Mouse (Mus musculus): ENCODE results near the gene Lhpp. TPM values are rescaled to one million over a fixed set of nuclear protein-coding genes. Genes with fewer than 3 reads are reported as not detected.

Gene Lhpp
- polyA plus RNA-seq, 1 experiment from 2014 or later, result 35.9 TPM

DNA sequence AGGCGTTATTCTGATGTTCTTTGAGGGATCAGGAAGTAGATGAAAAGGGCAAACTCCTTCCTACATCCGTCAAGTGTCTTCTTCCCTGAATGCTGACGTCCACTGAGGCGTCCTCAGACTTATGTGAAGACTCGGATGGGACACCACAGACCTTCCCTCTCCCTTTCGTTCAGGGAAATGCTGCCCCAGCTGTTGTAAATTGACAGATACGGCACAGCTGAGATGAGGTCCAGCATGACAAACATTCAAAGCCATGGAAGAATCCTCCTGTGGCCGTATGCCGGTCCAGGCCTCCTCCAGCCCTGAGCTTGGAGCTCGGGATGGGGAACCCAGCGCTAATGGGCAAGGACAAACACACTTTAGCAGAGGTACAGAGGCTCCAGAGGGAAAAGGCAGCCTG lies 139.1 kb downstream of the Lhpp start:
- DNase-seq, result no peak
- 0 out of 2 replicates have a peak, but pooled peaks cover 3% of the 10 kb centered on the region for H3K36me3 ChIP-seq (ENCODE audit: control insufficient read depth, insufficient read depth, low read length)
- H3K4me1 ChIP-seq (ENCODE audit: control insufficient read depth, insufficient read depth, low read length), result peaks cover 5% of the 10 kb centered on the region; the same call in 1 of the 2 replicates
- no peaks in the 10 kb centered on the region for H3K9me3 ChIP-seq (ENCODE audit: control insufficient read depth, low read length)
- no peak overlapping the region for H3K27ac ChIP-seq (replicated peaks; ENCODE audit: low read depth, low read length)
- no peak overlapping the region for H3K4me3 ChIP-seq (replicated peaks; ENCODE audit: low read depth, low read length)
- no peak overlapping the region for H3K9ac ChIP-seq (replicated peaks; ENCODE audit: low read length)
- 92% methylated on average over 11 of the region's 11 CpGs for WGBS
- H3K4me2 ChIP-seq (ENCODE audit: low read length), result no peak overlapping the region
- no peaks in the 10 kb centered on the region for H3K27me3 ChIP-seq (ENCODE audit: control insufficient read depth, insufficient read depth, low read length)
- ATAC-seq (ENCODE audit: low FRiP score, low TSS enrichment), result no peak

DNA sequence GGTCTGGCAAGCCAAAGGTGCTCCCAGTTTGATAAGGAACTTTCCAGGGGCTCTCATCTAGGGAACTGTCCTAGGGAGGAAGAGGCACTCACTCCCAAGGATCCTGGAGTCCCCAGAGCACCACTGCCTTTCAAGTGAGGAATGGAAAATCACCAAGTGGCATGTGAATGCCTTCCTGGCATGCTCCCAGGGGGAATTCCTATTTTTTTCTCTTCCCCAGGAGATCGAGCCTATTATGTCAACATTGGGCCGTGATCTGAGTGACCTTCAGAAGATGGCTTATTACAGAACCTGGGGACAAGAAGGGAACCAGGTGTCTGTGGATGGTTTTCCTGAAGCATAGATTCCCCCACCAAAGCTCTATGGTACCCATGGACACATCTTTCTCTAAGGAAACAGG lies 141.3 kb downstream of the Lhpp start:
- H3K4me1 ChIP-seq (ENCODE audit: control insufficient read depth, insufficient read depth, low read length), result peaks cover 11% of the 10 kb centered on the region; the same call in 1 of the 2 replicates
- 82% methylated on average over 2 of the region's 2 CpGs for WGBS
- ATAC-seq (ENCODE audit: low FRiP score, low TSS enrichment), result no peak

DNA sequence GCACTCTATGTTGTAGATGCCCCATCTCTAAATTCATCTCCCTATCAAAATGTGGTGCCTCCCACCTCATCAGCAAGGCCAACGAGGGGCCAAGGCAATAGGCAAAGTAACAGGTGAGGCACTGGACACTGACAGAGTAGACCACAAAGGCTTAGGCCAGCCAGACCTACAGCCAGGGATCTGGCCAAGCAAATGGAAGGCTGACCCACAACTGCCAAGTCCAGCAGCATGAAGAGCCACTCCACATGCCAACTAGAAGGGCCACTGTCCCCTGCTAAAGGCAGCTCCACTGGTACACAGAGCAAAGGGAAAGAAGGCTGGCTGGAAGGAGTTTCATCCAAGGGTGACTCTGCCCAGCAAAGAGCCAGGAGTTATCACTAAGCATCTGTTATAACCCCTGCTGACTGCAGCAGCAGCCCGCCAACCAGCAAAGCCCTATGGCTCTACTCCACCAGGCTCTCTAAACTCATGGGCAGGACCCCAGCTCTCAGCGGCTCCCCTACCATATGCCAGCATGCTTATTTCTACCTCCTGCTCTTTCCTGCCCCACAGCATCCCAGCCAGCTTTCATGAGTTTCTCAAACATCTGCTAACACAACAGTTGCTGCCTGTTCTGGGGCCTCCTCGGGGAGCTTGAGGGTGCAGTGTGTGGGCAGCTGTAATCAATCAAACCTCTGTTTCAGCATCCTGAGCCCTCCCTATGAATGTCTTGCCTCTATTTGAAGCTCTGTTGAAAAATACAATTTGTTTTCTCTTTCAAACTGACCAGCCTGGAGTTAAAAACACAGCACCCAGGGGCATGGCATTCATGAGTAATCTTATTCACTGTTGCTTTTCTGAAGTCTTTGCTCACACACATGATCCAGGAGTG lies 143.3 kb downstream of the Lhpp start:
- 78% methylated on average over 4 of the region's 4 CpGs for WGBS
- Histone ChIP-seq H3K4me3 (replicated peaks; ENCODE audit: low read depth, low read length) (no peak overlapping the region), H3K27me3 (ENCODE audit: control insufficient read depth, insufficient read depth, low read length) (no peaks in the 10 kb centered on the region), H3K4me1 (ENCODE audit: control insufficient read depth, insufficient read depth, low read length) (peaks cover 11% of the 10 kb centered on the region; the same call in 1 of the 2 replicates), H3K9me3 (ENCODE audit: control insufficient read depth, low read length) (no peaks in the 10 kb centered on the region), H3K27ac (replicated peaks; ENCODE audit: low read depth, low read length) (no peak overlapping the region), H3K4me2 (ENCODE audit: low read length) (no peak overlapping the region), H3K36me3 (ENCODE audit: control insufficient read depth, insufficient read depth, low read length) (peaks cover 19% of the 10 kb centered on the region; the same call in 1 of the 2 replicates), H3K9ac (replicated peaks; ENCODE audit: low read length) (no peak overlapping the region)
- ATAC-seq (ENCODE audit: low FRiP score, low TSS enrichment), result no peak
- peak; percentile 21 for DNase-seq

More for the DNA sequence above, 141.3 kb downstream of the Lhpp start:
- Histone ChIP-seq H3K4me2 (ENCODE audit: low read length) (no peak overlapping the region), H3K36me3 (ENCODE audit: control insufficient read depth, insufficient read depth, low read length) (0 out of 2 replicates have a peak, but pooled peaks cover 3% of the 10 kb centered on the region), H3K4me3 (replicated peaks; ENCODE audit: low read depth, low read length) (no peak overlapping the region), H3K27ac (replicated peaks; ENCODE audit: low read depth, low read length) (no peak overlapping the region), H3K9me3 (ENCODE audit: control insufficient read depth, low read length) (no peaks in the 10 kb centered on the region), H3K27me3 (ENCODE audit: control insufficient read depth, insufficient read depth, low read length) (no peaks in the 10 kb centered on the region), H3K9ac (replicated peaks; ENCODE audit: low read length) (no peak overlapping the region)
- no peak for DNase-seq

DNA sequence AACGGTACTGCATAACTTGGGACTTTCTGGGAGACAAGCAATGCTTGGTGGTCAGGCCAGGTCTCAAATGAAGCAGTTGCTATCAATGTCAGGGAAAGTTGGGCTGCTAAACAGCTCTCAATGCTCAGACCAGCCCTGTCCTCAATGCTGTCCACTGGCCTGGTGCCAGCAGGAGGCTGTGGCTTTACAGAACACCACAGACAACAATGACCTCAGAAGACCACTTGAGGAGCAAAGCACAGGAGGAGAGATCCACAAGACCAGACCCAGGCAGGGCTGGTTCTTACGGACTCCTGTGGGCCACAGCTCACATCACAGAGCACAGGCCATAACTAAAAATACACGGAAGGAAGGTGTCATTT lies 143.9 kb downstream of the Lhpp start:
- no peak overlapping the region for H3K4me2 ChIP-seq (ENCODE audit: low read length)
- DNase-seq, result peak; percentile 30
- no peak overlapping the region for H3K27ac ChIP-seq (replicated peaks; ENCODE audit: low read depth, low read length)

More for the DNA sequence above, 143.9 kb downstream of the Lhpp start:
- WGBS, result 80% methylated on average over 3 of the region's 3 CpGs
- Histone ChIP-seq H3K9me3 (ENCODE audit: control insufficient read depth, low read length) (no peaks in the 10 kb centered on the region), H3K4me3 (replicated peaks; ENCODE audit: low read depth, low read length) (no peak overlapping the region), H3K27me3 (ENCODE audit: control insufficient read depth, insufficient read depth, low read length) (no peaks in the 10 kb centered on the region), H3K9ac (replicated peaks; ENCODE audit: low read length) (no peak overlapping the region), H3K36me3 (ENCODE audit: control insufficient read depth, insufficient read depth, low read length) (peaks cover 23% of the 10 kb centered on the region; the same call in 1 of the 2 replicates), H3K4me1 (ENCODE audit: control insufficient read depth, insufficient read depth, low read length) (peaks cover 11% of the 10 kb centered on the region; the same call in 1 of the 2 replicates)
- no peak for ATAC-seq (ENCODE audit: low FRiP score, low TSS enrichment)

Other genes with a start within 250 kb of the Lhpp start
- 75.5 and 88.2 TPM in 2 replicates for gene Oat, start 34.2 kb upstream of the Lhpp start, polyA plus RNA-seq (2014; fragmentation: Nextera tagmentation; extraction: Ambion mirVana)
- 0.74 and 0.82 TPM in 2 replicates for gene Nkx1-2, start 11.0 kb upstream of the Lhpp start, polyA plus RNA-seq (2014; fragmentation: Nextera tagmentation; extraction: Ambion mirVana)
- gene Fam53b, start 203.2 kb downstream of the Lhpp start, polyA plus RNA-seq (2014; fragmentation: Nextera tagmentation; extraction: Ambion mirVana), result 9.3 and 15.5 TPM in 2 replicates
- 90.0 and 92.6 TPM in 2 replicates for gene Eef1akmt2, start 242.0 kb downstream of the Lhpp start, polyA plus RNA-seq (2014; fragmentation: Nextera tagmentation; extraction: Ambion mirVana)
- 40.0 and 42.6 TPM in 2 replicates for gene Abraxas2, start 248.6 kb downstream of the Lhpp start, polyA plus RNA-seq (2014; fragmentation: Nextera tagmentation; extraction: Ambion mirVana)